Mouse (Mus musculus) kidney, embryonic 16.5 days (tissue): ENCODE measurements around the gene Kdm2a. TPM values are rescaled to one million over a fixed set of nuclear protein-coding genes. Genes with fewer than 3 reads are reported as not detected.

ENCODE experiments used
- ATAC-seq: fragments of 200-750 bp; cut with Nextera tagmentation; 2 replicates; pipeline ENCODE4 v1.8.0; 2017; ENCODE audit warnings: moderate TSS enrichment; ENCODE audit not compliant: low FRiP score, low TSS enrichment
- H3K27ac ChIP-seq: fragments of 300-500 bp; sonication (generic); 2 replicates; pipeline ENCODE4 v1.5.1; 2014; ENCODE audit warnings: low read length
- H3K27me3 ChIP-seq: fragments of 300-500 bp; sonication (generic); 2 replicates; pipeline ENCODE4 v1.6.1; 2014; ENCODE audit warnings: low read length, control low read depth, mixed read lengths; ENCODE audit not compliant: insufficient read depth
- H3K36me3 ChIP-seq: fragments of 300-500 bp; sonication (generic); 2 replicates; pipeline ENCODE4 v1.6.1; 2014; ENCODE audit warnings: low read length, control low read depth, mixed read lengths; ENCODE audit not compliant: insufficient read depth
- H3K4me1 ChIP-seq: fragments of 300-500 bp; sonication (generic); 2 replicates; pipeline ENCODE4 v1.6.1; 2014; ENCODE audit warnings: low read length, control low read depth, mixed read lengths; ENCODE audit not compliant: insufficient read depth
- H3K4me2 ChIP-seq: fragments of 300-500 bp; sonication (generic); replicated peaks from 2 replicates; pipeline ENCODE4 v1.6.1; 2014; ENCODE audit warnings: low read depth, low read length
- H3K4me3 ChIP-seq: fragments of 300-500 bp; sonication (generic); 2 replicates; pipeline ENCODE4 v1.5.1; 2014; ENCODE audit warnings: mild to moderate bottlenecking, low read length
- H3K9ac ChIP-seq: fragments of 300-500 bp; sonication (generic); replicated peaks from 2 replicates; pipeline ENCODE4 v1.6.1; 2014; ENCODE audit warnings: low read length
- H3K9me3 ChIP-seq: fragments of 300-500 bp; sonication (generic); 2 replicates; pipeline ENCODE4 v1.6.1; 2016; ENCODE audit warnings: low read length, control low read depth
- WGBS: fragments of 180-500 bp; shearing (Covaris S2); extraction: QIAGEN DNeasy Blood & Tissue Kit; methylation state at CpG from one replicate; pipeline ENCODE4 v1.1.7; 2014; 5-methylcytosine and 5-hydroxymethylcytosine counted together
- polyA plus RNA-seq: library from polyadenylated mRNA; unstranded; fragments of >200 nt; fragmentation: Nextera tagmentation; extraction: Ambion mirVana; gene quantifications from 2 replicates; pipeline ENCODE4 v1.2.1, GENCODE M21; 2015

Gene Kdm2a
- polyA plus RNA-seq, 1 experiment from 2014 or later, result 47.5 TPM

DNA sequence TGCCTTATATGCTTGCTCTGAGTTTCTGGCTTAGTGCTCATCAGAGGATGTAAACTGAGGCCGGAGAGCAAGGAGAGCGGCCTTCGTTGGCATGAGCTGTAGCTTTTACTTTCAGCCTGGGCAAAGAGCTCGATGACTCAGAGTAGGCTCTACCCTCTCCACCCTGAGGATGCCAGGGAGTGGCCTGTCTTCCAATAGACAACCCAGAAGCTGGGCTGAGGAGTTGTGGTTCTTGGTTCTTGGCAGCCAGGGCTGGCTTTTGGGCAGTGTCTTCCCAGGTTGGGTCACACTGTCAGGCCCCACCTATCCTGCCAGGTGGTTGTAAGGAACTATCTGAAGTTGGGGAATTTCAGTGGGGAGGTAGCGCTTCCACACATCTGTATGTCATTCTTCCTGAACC is 21.6 kb upstream of the Kdm2a start:
- Histone ChIP-seq H3K9ac (no peak overlapping the region), H3K9me3 (no peaks in the 10 kb centered on the region), H3K4me1 (no peaks in the 10 kb centered on the region), H3K4me2 (no peak overlapping the region), H3K27me3 (no peaks in the 10 kb centered on the region), H3K27ac (no peak overlapping the region), H3K36me3 (peaks cover 11% of the 10 kb centered on the region), H3K4me3 (no peak overlapping the region)
- ATAC-seq, result no peak
- 95% methylated on average over 5 of the region's 5 CpGs for WGBS

DNA sequence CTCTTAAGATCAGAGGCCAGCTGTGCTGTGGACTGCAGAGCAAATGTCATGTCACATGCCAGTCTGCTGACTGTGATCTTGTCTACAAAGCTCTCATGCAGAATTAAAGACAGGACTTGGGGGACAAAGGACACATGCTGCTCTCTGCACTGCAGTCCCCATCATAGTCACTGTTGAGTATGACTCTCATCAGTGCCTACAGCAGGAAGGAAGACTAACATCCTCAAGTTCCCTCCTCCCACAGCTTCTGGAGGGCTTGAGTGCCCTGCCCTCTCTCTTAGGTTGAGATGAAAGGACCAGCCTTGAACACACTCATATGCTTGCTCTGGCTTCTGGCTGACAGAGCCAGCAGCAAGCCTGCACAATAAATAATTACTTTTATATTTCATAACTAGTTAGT is 19.6 kb upstream of the Kdm2a start:
- H3K9ac ChIP-seq, result no peak overlapping the region
- ATAC-seq, result no peak
- H3K4me1 ChIP-seq, result no peaks in the 10 kb centered on the region
- H3K27ac ChIP-seq, result no peak overlapping the region
- H3K9me3 ChIP-seq, result no peaks in the 10 kb centered on the region
- no peak overlapping the region for H3K4me3 ChIP-seq
- no peak overlapping the region for H3K4me2 ChIP-seq
- H3K36me3 ChIP-seq, result peaks cover 4% of the 10 kb centered on the region
- H3K27me3 ChIP-seq, result no peaks in the 10 kb centered on the region

DNA sequence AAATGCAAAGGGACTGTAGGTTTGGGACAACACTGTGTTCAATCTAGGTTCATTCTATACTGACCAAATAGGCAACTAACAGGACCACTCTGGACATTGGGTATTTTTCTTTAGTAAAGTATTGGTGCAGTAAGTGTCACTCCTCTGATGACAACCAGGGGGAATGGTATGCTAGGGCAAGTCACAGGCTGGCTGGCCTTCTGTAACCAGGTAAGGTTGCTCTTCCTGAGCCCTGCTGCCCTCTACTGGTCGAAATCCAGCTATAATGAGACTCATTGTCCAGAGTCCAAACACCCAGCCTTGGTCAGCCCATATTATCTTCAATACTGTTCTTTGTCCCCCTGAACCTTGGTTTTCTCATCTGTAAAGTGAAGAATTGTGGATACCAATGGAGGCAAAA is 19.1 kb upstream of the Kdm2a start:
- no peaks in the 10 kb centered on the region for H3K27me3 ChIP-seq
- H3K9ac ChIP-seq, result no peak overlapping the region
- WGBS, result 0% methylated on average over 1 of the region's 1 CpGs
- no peaks in the 10 kb centered on the region for H3K9me3 ChIP-seq
- peak; percentile 74; the same call in 1 of the 2 replicates for ATAC-seq
- no peaks in the 10 kb centered on the region for H3K4me1 ChIP-seq
- peaks cover 4% of the 10 kb centered on the region for H3K36me3 ChIP-seq
- no peak overlapping the region for H3K4me2 ChIP-seq
- H3K4me3 ChIP-seq, result no peak overlapping the region
- no peak overlapping the region for H3K27ac ChIP-seq

DNA sequence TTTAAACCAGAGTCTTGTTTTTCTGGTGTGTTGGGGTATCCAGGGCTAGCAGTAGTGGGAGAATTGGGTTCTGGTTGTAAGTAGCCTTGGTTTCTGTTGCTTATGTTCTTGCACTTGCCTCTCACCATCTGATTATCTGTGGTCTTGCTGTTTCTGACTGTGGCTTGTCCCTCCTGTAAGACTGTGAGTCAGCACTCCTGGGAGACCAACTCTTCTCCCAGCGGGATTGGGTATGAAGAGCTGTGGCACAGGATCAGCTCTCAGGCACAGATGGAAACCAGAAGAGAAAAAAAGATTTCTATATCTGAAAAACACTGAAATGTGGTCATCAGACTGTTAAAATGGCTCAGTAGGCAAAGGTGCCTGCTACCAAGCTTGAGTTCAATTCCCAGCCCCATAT is 16.5 kb upstream of the Kdm2a start:
- Histone ChIP-seq H3K36me3 (no peaks in the 10 kb centered on the region), H3K4me2 (no peak overlapping the region), H3K27me3 (no peaks in the 10 kb centered on the region), H3K9me3 (no peaks in the 10 kb centered on the region), H3K4me1 (no peaks in the 10 kb centered on the region), H3K4me3 (no peak overlapping the region), H3K9ac (no peak overlapping the region), H3K27ac (no peak overlapping the region)
- WGBS, result 87% methylated on average over 1 of the region's 1 CpGs
- ATAC-seq, result no peak

DNA sequence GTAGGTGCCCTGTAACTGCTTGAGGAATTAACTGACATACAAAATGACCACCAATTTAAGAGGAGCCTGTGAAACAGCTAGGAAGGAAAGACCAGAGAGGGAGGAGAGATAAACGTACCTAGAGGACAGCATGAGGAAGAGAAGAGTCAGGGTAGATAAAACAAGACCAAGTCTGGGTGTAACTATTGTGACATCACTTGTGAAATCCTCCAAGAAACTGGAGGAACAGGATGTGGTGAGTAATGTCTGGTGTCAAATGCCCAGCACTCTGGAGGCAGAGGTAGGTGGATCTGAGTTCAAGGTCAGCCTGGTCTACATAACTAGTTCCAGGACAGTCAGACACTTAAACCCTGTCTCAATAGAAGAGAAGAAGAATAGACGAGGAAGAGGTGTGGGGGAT is 11.0 kb upstream of the Kdm2a start:
- no peak overlapping the region for H3K9ac ChIP-seq
- WGBS, result 67% methylated on average over 2 of the region's 2 CpGs
- ATAC-seq, result no peak
- H3K4me2 ChIP-seq, result no peak overlapping the region
- H3K9me3 ChIP-seq, result no peaks in the 10 kb centered on the region
- no peaks in the 10 kb centered on the region for H3K27me3 ChIP-seq
- no peaks in the 10 kb centered on the region for H3K36me3 ChIP-seq
- H3K4me1 ChIP-seq, result no peaks in the 10 kb centered on the region
- no peak overlapping the region for H3K4me3 ChIP-seq
- no peak overlapping the region for H3K27ac ChIP-seq

DNA sequence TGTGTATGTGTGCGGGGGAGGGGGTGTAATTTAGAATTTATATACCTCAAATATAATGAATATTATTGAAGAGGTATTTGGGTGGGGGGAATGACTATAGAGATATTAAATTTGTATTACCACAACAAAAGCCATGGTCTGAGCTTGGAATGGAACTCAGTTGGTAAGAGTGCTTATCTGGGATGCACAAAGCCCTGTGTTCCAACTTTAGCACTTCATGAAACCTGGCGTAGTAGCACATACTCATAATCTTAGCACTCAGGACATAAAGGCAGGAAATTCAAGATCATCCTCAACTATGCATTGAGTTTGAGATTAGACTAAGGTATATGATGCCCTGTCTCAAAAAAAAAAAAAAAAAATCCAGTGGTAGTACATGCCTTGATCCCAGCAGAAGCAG is 6.8 kb upstream of the Kdm2a start:
- no peak overlapping the region for H3K4me2 ChIP-seq

DNA sequence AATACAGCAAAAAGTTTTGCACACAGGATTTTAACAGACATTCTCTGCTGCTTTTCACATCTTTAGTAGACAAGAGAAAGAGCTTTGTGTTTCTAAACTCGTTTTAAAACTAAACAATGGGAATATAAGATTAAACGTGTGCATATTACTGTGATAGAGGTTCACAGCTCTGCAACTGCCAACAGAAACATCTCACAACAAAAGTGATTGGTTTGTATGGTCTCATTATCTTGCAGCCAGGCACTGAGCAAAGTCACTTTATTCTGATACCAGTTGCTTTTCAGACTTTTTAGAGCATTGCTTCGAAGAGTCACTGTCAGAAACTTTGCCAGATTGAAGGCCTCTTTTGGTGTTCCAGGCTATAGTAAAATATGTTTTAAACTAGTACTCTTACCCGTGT is 874 bp upstream of the Kdm2a start:
- Histone ChIP-seq H3K4me1 (peaks cover 15% of the 10 kb centered on the region), H3K36me3 (no peaks in the 10 kb centered on the region), H3K9me3 (no peaks in the 10 kb centered on the region), H3K9ac (no peak overlapping the region), H3K27me3 (no peaks in the 10 kb centered on the region), H3K4me3 (no peak overlapping the region), H3K27ac (no peak overlapping the region), H3K4me2 (peak overlapping the region; percentile 87; the same call in 1 of the 2 replicates)
- ATAC-seq, result no peak
- WGBS, result 79% methylated on average over 4 of the region's 4 CpGs

More for the DNA sequence above, 6.8 kb upstream of the Kdm2a start:
- Histone ChIP-seq H3K9ac (no peak overlapping the region), H3K36me3 (no peaks in the 10 kb centered on the region), H3K4me3 (no peak overlapping the region), H3K4me1 (no peaks in the 10 kb centered on the region), H3K9me3 (no peaks in the 10 kb centered on the region), H3K27me3 (no peaks in the 10 kb centered on the region), H3K27ac (no peak overlapping the region)
- 91% methylated on average over 2 of the region's 2 CpGs for WGBS
- no peak for ATAC-seq

DNA sequence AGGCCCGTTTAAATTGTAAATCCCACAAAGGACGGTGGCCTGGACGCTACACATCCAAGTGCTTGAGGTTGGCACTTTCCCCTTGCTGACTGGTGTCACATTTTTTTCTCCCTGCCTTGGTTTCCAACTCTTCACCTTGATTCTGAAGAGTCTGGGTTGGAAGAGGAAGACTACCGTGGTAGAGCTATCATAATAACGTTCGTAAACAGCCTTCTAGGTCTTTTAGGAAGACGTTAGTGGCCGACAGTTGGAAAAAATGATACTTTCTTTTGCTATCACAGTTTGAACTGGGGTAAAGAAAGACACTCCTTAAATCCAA is 504 bp upstream of the Kdm2a start:
- 43% methylated on average over 8 of the region's 8 CpGs for WGBS

DNA sequence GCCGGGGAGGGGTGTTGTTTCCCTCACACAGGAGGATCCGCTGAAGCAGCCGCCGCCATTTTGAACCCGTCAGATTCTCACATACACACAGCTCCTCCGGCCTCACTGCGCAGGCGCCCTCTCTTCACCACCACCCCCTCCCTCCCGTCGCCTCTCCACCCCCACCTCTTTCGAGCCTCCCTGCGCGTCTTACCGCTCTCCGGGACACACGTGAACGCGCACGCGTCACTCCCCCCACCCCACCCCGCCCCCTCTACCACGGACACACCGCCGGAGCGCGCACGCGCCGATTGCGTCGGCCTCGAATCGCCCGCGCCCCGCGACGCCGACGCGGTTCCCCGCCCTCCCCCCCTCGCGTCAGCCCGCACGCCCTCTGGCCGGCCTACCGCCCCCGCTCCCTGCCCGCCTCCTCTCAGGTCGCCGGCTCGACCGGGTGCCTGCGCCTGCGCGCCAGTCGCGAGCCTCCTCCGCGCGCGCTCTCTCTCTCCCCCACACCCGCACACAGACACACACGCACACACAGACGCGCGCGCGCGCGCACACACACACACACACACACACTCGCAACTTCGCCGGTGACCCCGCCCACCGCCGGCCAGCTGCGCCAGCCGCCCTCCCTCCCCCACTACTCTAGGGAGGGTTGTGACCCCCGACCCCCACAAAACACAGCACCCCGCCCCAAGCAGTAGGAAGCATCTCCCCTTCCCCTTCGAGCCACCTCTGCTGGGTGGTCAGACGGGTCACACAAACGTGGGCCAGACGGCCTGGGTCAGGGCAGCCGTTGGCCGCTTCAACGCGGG is 887 bp downstream of the Kdm2a start:
- peak; percentile 94 for ATAC-seq
- peaks cover 19% of the 10 kb centered on the region for H3K4me1 ChIP-seq
- peak overlapping the region; percentile 95 for H3K27ac ChIP-seq
- H3K4me3 ChIP-seq, result peak overlapping the region; percentile 98
- H3K9ac ChIP-seq, result peak overlapping the region; percentile 99
- peak overlapping the region; percentile 87 for H3K4me2 ChIP-seq
- H3K9me3 ChIP-seq, result no peaks in the 10 kb centered on the region
- H3K36me3 ChIP-seq, result peaks cover 7% of the 10 kb centered on the region; the same call in 1 of the 2 replicates
- H3K27me3 ChIP-seq, result no peaks in the 10 kb centered on the region
- WGBS, result 0% methylated on average over 36 of the region's 90 CpGs

More for the DNA sequence above, 504 bp upstream of the Kdm2a start:
- H3K4me2 ChIP-seq, result peak overlapping the region; percentile 87
- peaks cover 17% of the 10 kb centered on the region for H3K4me1 ChIP-seq
- H3K36me3 ChIP-seq, result no peaks in the 10 kb centered on the region
- peak overlapping the region; percentile 83 for H3K27ac ChIP-seq
- no peak for ATAC-seq
- peak overlapping the region; percentile 82 for H3K9ac ChIP-seq
- H3K9me3 ChIP-seq, result no peaks in the 10 kb centered on the region
- no peaks in the 10 kb centered on the region for H3K27me3 ChIP-seq
- H3K4me3 ChIP-seq, result peak overlapping the region; percentile 98

DNA sequence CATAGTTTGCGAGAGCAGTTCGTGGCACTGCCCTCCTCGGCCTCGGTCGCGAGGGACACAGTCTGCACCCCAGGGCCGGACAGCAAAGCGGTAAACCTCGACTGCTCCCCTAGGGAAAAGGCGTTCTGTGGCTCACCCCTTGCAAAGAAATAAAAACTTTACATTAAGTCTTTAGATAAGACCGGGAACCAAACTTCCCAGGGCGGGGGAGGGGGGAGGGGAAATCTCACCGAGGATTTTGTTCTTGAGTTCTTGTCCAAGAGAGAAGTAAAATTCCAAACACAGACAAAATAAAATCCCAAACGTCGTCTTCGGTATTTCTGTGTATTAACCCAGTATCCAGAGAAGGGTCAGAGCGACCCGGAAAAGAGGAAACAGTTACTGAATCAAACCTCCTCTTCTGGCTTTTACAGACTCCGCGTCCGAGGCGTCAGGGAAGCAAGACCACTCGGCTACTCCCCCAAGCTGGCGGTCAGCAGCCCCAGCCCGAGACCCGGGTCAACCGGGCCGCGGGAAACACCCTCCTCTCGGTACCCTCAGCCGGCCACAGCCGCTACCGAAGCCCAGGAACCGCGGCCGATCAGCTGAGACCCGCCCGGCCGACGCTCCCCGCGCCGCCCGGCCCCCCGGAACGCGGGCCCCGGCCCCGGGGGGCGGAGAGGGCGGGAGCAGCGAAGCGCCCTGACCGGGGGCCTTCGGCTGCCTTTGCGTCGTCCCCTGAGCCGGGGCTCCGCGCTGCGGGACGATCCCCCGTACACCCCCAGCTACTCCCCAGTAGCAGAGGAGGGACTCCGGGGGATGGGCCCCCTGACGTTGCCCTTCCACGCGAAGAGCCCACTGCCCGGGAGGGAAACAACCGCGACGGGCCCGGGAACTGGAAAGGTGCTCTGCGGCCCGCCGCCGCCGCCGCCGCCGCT is 1.7 kb downstream of the Kdm2a start:
- Histone ChIP-seq H3K27ac (peak overlapping the region; percentile 95), H3K9ac (peak overlapping the region; percentile 99), H3K4me1 (peaks cover 19% of the 10 kb centered on the region), H3K9me3 (no peaks in the 10 kb centered on the region), H3K4me3 (peak overlapping the region; percentile 98), H3K27me3 (no peaks in the 10 kb centered on the region), H3K4me2 (peak overlapping the region; percentile 84), H3K36me3 (peaks cover 10% of the 10 kb centered on the region; the same call in 1 of the 2 replicates)
- peak; percentile 37 for ATAC-seq
- under 1% methylated on average over 57 of the region's 80 CpGs for WGBS
